Mouse (Mus musculus) left cerebral cortex, postnatal 36 days (tissue): ENCODE measurements around the gene Tmem86a. TPM values are rescaled to one million over a fixed set of nuclear protein-coding genes. Genes with fewer than 3 reads are reported as not detected.

ENCODE experiments used
- DNase-seq, 2 experiments: peaks; one replicate each; pipeline ENCODE4 v3.0.0; 2021 to 2022; ENCODE audit warnings: low spot score in 2 of 2, mixed read lengths in 1 of 2
- intact Hi-C: fragments of 180-260 bp; cut with DNase I; formaldehyde crosslinking; loops from one replicate; pipeline ENCODE4 v1.15.1; 2025
- total RNA-seq, 2 experiments: library from RNA; stranded (reverse); gene quantifications; 2 replicates each; pipeline ENCODE4 v1.2.3; 2021

The Tmem86a gene
- total RNA-seq, result 10 to 100 TPM; 15.1 to 17.1 TPM

GRCm38 (mm10) chr7:47050366-47050765 lies at the start of gene Tmem86a:
Gene Tmem86a (plus strand): TSS chr7:47050601.
- DNase-seq, result peak; percentile 94 to 95
- intact Hi-C loops, result no loop called here

GRCm38 (mm10) chr7:47000644-47000983 lies 49.8 kb upstream of the Tmem86a start:
- no peak for DNase-seq
- intact Hi-C loops, result no loop called here

- intact Hi-C loops, result no loop called here
- DNase-seq, result no peak
Measured at GRCm38 (mm10) chr7:47001125-47001899, 49.1 kb upstream of the Tmem86a start.

- intact Hi-C loops, result no loop called here
- no peak for DNase-seq
Measured at GRCm38 (mm10) chr7:47001900-47002275, 48.5 kb upstream of the Tmem86a start.

GRCm38 (mm10) chr7:47003411-47004115 lies 46.8 kb upstream of the Tmem86a start:
- intact Hi-C loops, result no loop called here
- no peak for DNase-seq

- DNase-seq, result no peak
- intact Hi-C loops, result loop anchor here (5.0 kb wide), 1 partner anchor 160 kb away; no protein-coding TSS in a partner anchor
Measured at GRCm38 (mm10) chr7:47007109-47007780, 43.2 kb upstream of the Tmem86a start.

GRCm38 (mm10) chr7:47007818-47008167 lies 42.6 kb upstream of the Tmem86a start:
- intact Hi-C loops, result loop anchor here (2.0 to 5.0 kb wide), 2 partner anchors 49 to 160 kb away; partner anchors contain the start of gene Uevld
- no peak for DNase-seq

- peak; percentile 99 for DNase-seq
- intact Hi-C loops, result loop anchor here (2.0 to 5.0 kb wide), 2 partner anchors 50 to 161 kb away; partner anchors contain the start of gene Uevld
Measured at GRCm38 (mm10) chr7:47008168-47008993, 42.0 kb upstream of the Tmem86a start, which contains the start of gene Spty2d1. Gene Spty2d1 (minus strand): TSS chr7:47008411.

GRCm38 (mm10) chr7:47013131-47013767 lies 37.2 kb upstream of the Tmem86a start:
- no peak for DNase-seq
- intact Hi-C loops, result no loop called here

- DNase-seq, result no peak
- intact Hi-C loops, result loop anchor here (2.0 kb wide), 1 partner anchor 50 kb away; no protein-coding TSS in a partner anchor
Measured at GRCm38 (mm10) chr7:47014564-47015389, 35.6 kb upstream of the Tmem86a start.

GRCm38 (mm10) chr7:47015390-47016065 lies 34.9 kb upstream of the Tmem86a start:
- intact Hi-C loops, result loop anchor here (2.0 kb wide), 1 partner anchor 51 kb away; no protein-coding TSS in a partner anchor
- peak; percentile 57 for DNase-seq

GRCm38 (mm10) chr7:47016602-47017001 lies 33.8 kb upstream of the Tmem86a start:
- intact Hi-C loops, result no loop called here
- no peak for DNase-seq

GRCm38 (mm10) chr7:47017146-47017545 lies 33.3 kb upstream of the Tmem86a start:
- DNase-seq, result no peak
- intact Hi-C loops, result no loop called here

- intact Hi-C loops, result no loop called here
- DNase-seq, result peak; percentile 57 to 59
Measured at GRCm38 (mm10) chr7:47019641-47020040, 30.8 kb upstream of the Tmem86a start.

GRCm38 (mm10) chr7:47020956-47021355 lies 29.4 kb upstream of the Tmem86a start:
- DNase-seq, result no peak
- intact Hi-C loops, result no loop called here

GRCm38 (mm10) chr7:47022482-47022881 lies 27.9 kb upstream of the Tmem86a start:
- intact Hi-C loops, result loop anchor here (2.0 kb wide), 1 partner anchor 58 kb away; no protein-coding TSS in a partner anchor
- no peak for DNase-seq

- intact Hi-C loops, result loop anchor here (1.0 to 2.0 kb wide), 2 partner anchors 57 to 127 kb away; no protein-coding TSS in a partner anchor
- peak; percentile 67 to 80 for DNase-seq
Measured at GRCm38 (mm10) chr7:47023530-47023929, 26.9 kb upstream of the Tmem86a start.
